Mouse (Mus musculus): ENCODE data around the gene Actl6a. TPM values are rescaled to one million over a fixed set of nuclear protein-coding genes. Genes with fewer than 3 reads are reported as not detected.
"Not testable (repeated sequence)": the region's sequence is repeated elsewhere in the genome, so short reads cannot be mapped to it uniquely, and the experiment has no call there.

The Actl6a gene
- polyA plus RNA-seq, 1 experiment from 2014 or later: 153 TPM

GRCm38 (mm10) chr3:32727861-32728260 is 21.8 kb downstream of the Actl6a start:
- Histone ChIP-seq H3K9me3 (replicated peaks; ENCODE audit: control insufficient read depth, low read length) (no peaks in the 10 kb centered on the region), H3K9ac (ENCODE audit: low read length) (no peak overlapping the region), H3K36me3 (ENCODE audit: control insufficient read depth, insufficient read depth, low read length) (peaks cover 95% of the 10 kb centered on the region), H3K27ac (ENCODE audit: low read depth, low read length) (no peak overlapping the region), H3K27me3 (replicated peaks; ENCODE audit: control insufficient read depth, insufficient read depth, low read length) (no peaks in the 10 kb centered on the region), H3K4me2 (ENCODE audit: low read length) (no peak overlapping the region), H3K4me1 (ENCODE audit: control insufficient read depth, insufficient read depth, low read length) (no peaks in the 10 kb centered on the region), H3K4me3 (ENCODE audit: low read depth, low read length) (no peak overlapping the region)
- 86% methylated on average over 4 of the region's 4 CpGs for WGBS
- DNase-seq (ENCODE audit: low spot score): no peak
- ATAC-seq: no peak

- Histone ChIP-seq H3K4me2 (ENCODE audit: low read length) (peak within 1 kb of the TSS; percentile 83), H3K9me3 (replicated peaks; ENCODE audit: control insufficient read depth, low read length) (no peaks in the 10 kb centered on the region), H3K27ac (ENCODE audit: low read depth, low read length) (peak within 1 kb of the TSS; percentile 88), H3K36me3 (ENCODE audit: control insufficient read depth, insufficient read depth, low read length) (peaks cover 23% of the 10 kb centered on the region), H3K4me1 (ENCODE audit: control insufficient read depth, insufficient read depth, low read length) (peaks cover 10% of the 10 kb centered on the region), H3K27me3 (replicated peaks; ENCODE audit: control insufficient read depth, insufficient read depth, low read length) (no peaks in the 10 kb centered on the region), H3K9ac (ENCODE audit: low read length) (peak within 1 kb of the TSS; percentile 79), H3K4me3 (ENCODE audit: low read depth, low read length) (peak within 1 kb of the TSS; percentile 90)
- ATAC-seq: peak; percentile 99
- under 1% methylated on average over 62 of the region's 62 CpGs for WGBS
- DNase-seq (ENCODE audit: low spot score): peak; percentile 100
Measured at GRCm38 (mm10) chr3:32736244-32737171, 30.4 kb downstream of the Actl6a start, which contains the start of gene Ndufb5. TSS of gene Ndufb5 (plus strand) at chr3:32736990.

DNA sequence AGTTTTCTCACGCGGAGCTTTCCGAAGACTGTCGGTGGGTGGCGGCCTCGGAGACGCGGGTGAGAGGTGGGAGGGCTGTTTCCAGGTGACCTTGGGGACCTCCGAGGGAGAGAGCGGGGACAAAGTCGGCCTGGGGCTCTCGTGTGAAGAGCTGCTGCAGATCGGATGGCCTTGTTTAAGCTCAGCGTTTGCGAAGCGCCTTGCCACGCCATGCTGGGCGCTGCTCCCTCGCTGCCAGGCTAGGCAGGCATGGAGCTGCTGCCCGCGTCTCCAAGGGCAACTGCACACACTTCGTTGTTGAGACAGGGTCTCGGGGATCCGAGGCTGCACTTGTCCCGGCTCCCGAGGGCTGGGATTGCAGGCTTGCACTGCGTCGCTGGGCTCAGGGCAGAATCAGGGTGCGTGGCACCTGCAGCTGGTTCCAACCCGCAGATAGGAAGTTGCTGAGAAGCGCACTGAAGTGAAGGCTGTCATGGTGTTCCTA is 31.1 kb downstream of the Actl6a start, which contains the start of gene Mrpl47:
Mrpl47 (minus strand) TSS at position 434 of the 484 bp plus-strand sequence.
- Histone ChIP-seq H3K27ac (ENCODE audit: low read depth, low read length) (peak within 1 kb of the TSS; percentile 88), H3K4me3 (ENCODE audit: low read depth, low read length) (peak within 1 kb of the TSS; percentile 90), H3K9me3 (replicated peaks; ENCODE audit: control insufficient read depth, low read length) (no peaks in the 10 kb centered on the region), H3K36me3 (ENCODE audit: control insufficient read depth, insufficient read depth, low read length) (peaks cover 20% of the 10 kb centered on the region), H3K4me1 (ENCODE audit: control insufficient read depth, insufficient read depth, low read length) (peaks cover 10% of the 10 kb centered on the region), H3K4me2 (ENCODE audit: low read length) (peak within 1 kb of the TSS; percentile 83), H3K9ac (ENCODE audit: low read length) (peak within 1 kb of the TSS; percentile 79), H3K27me3 (replicated peaks; ENCODE audit: control insufficient read depth, insufficient read depth, low read length) (no peaks in the 10 kb centered on the region)
- WGBS: under 1% methylated on average over 31 of the region's 31 CpGs
- no peak for DNase-seq (ENCODE audit: low spot score)
- ATAC-seq: peak; percentile 48

DNA sequence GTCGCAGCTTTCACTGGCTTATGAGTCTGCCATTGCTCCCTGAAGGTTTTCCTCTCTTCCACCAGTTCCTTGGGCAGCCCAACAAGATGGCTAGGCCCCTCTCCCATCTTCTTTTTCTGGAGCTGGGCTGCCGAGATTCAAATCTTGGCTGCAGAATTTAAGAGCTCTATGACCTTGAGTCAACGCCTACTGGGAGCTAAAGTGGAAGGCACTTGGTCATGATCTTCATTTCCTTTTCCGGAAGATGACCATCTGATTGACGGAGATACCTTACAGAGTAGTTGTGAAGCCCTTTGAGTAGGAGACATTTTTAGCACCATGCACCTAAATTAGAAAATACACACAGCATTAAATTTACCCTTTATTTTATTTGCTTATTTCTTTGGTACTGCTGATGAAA is 32.5 kb downstream of the Actl6a start:
- DNase-seq (ENCODE audit: low spot score) (no peak), ATAC-seq (no peak)
- H3K4me1 ChIP-seq (ENCODE audit: control insufficient read depth, insufficient read depth, low read length): peaks cover 10% of the 10 kb centered on the region
- no peak overlapping the region for H3K4me2 ChIP-seq (ENCODE audit: low read length)
- H3K9me3 ChIP-seq (replicated peaks; ENCODE audit: control insufficient read depth, low read length): no peaks in the 10 kb centered on the region
- no peak overlapping the region for H3K27ac ChIP-seq (ENCODE audit: low read depth, low read length)
- no peak overlapping the region for H3K4me3 ChIP-seq (ENCODE audit: low read depth, low read length)
- H3K36me3 ChIP-seq (ENCODE audit: control insufficient read depth, insufficient read depth, low read length): peaks cover 7% of the 10 kb centered on the region; the same call in 1 of the 2 replicates
- H3K9ac ChIP-seq (ENCODE audit: low read length): no peak overlapping the region
- H3K27me3 ChIP-seq (replicated peaks; ENCODE audit: control insufficient read depth, insufficient read depth, low read length): no peaks in the 10 kb centered on the region
- WGBS: 94% methylated on average over 5 of the region's 5 CpGs

DNA sequence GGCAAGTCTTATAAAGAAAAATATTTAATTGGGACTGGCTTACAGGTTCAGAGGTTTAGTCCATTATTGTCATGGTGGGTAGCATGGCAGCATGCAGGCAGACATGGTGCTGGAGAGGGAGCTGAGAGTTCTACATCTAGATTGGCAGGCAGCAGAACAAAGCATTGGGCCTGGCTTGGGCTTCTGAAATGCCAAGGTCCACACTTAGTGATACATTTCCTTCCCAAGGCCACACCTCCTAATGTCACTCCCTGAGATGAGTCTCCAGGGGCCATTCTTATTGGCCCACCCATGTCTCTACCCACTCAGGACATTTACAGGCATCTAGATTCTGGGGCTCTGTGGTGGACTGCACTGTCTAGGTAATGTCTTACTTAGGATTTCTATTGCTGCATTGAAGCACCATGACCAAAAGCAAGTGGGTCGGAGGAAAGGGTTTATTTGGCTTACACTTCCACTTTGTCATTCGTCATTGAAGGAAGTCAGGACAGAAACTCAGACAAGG is 36.2 kb downstream of the Actl6a start:
- 85% methylated on average over 2 of the region's 2 CpGs for WGBS

GRCm38 (mm10) chr3:32745001-32745400 is 38.9 kb downstream of the Actl6a start:
- no peaks in the 10 kb centered on the region for H3K27me3 ChIP-seq (replicated peaks; ENCODE audit: control insufficient read depth, insufficient read depth, low read length)
- ATAC-seq (no peak), DNase-seq (ENCODE audit: low spot score) (no peak)
- no peaks in the 10 kb centered on the region for H3K9me3 ChIP-seq (replicated peaks; ENCODE audit: control insufficient read depth, low read length)
- no peaks in the 10 kb centered on the region for H3K4me1 ChIP-seq (ENCODE audit: control insufficient read depth, insufficient read depth, low read length)
- H3K9ac ChIP-seq (ENCODE audit: low read length): no peak overlapping the region
- no peak overlapping the region for H3K27ac ChIP-seq (ENCODE audit: low read depth, low read length)
- 96% methylated on average over 6 of the region's 6 CpGs for WGBS
- peaks cover 47% of the 10 kb centered on the region for H3K36me3 ChIP-seq (ENCODE audit: control insufficient read depth, insufficient read depth, low read length)
- H3K4me2 ChIP-seq (ENCODE audit: low read length): no peak overlapping the region
- no peak overlapping the region for H3K4me3 ChIP-seq (ENCODE audit: low read depth, low read length)

More for the DNA sequence above, 36.2 kb downstream of the Actl6a start:
- Histone ChIP-seq H3K4me3 (ENCODE audit: low read depth, low read length) (no peak overlapping the region), H3K27me3 (replicated peaks; ENCODE audit: control insufficient read depth, insufficient read depth, low read length) (no peaks in the 10 kb centered on the region), H3K4me1 (ENCODE audit: control insufficient read depth, insufficient read depth, low read length) (peaks cover 3% of the 10 kb centered on the region), H3K9ac (ENCODE audit: low read length) (no peak overlapping the region), H3K4me2 (ENCODE audit: low read length) (no peak overlapping the region), H3K27ac (ENCODE audit: low read depth, low read length) (no peak overlapping the region), H3K9me3 (replicated peaks; ENCODE audit: control insufficient read depth, low read length) (no peaks in the 10 kb centered on the region), H3K36me3 (ENCODE audit: control insufficient read depth, insufficient read depth, low read length) (peaks cover 26% of the 10 kb centered on the region)
- no peak for ATAC-seq
- DNase-seq (ENCODE audit: low spot score): no peak

GRCm38 (mm10) chr3:32745426-32745825 is 39.3 kb downstream of the Actl6a start:
- not testable (repeated sequence) for H3K4me2 ChIP-seq (ENCODE audit: low read length); DNase-seq (ENCODE audit: low spot score); H3K4me1 ChIP-seq (ENCODE audit: control insufficient read depth, insufficient read depth, low read length); H3K27me3 ChIP-seq (replicated peaks; ENCODE audit: control insufficient read depth, insufficient read depth, low read length); H3K9me3 ChIP-seq (replicated peaks; ENCODE audit: control insufficient read depth, low read length); H3K9ac ChIP-seq (ENCODE audit: low read length); ATAC-seq; H3K27ac ChIP-seq (ENCODE audit: low read depth, low read length); H3K4me3 ChIP-seq (ENCODE audit: low read depth, low read length)
- peaks cover 49% of the 10 kb centered on the region for H3K36me3 ChIP-seq (ENCODE audit: control insufficient read depth, insufficient read depth, low read length)

- no peaks in the 10 kb centered on the region for H3K27me3 ChIP-seq (replicated peaks; ENCODE audit: control insufficient read depth, insufficient read depth, low read length)
- no peak overlapping the region for H3K9ac ChIP-seq (ENCODE audit: low read length)
- peaks cover 69% of the 10 kb centered on the region for H3K36me3 ChIP-seq (ENCODE audit: control insufficient read depth, insufficient read depth, low read length)
- no peak overlapping the region for H3K4me3 ChIP-seq (ENCODE audit: low read depth, low read length)
- DNase-seq (ENCODE audit: low spot score) (no peak), ATAC-seq (no peak)
- H3K4me2 ChIP-seq (ENCODE audit: low read length): no peak overlapping the region
- 91% methylated on average over 9 of the region's 9 CpGs for WGBS
- no peaks in the 10 kb centered on the region for H3K9me3 ChIP-seq (replicated peaks; ENCODE audit: control insufficient read depth, low read length)
- H3K4me1 ChIP-seq (ENCODE audit: control insufficient read depth, insufficient read depth, low read length): no peaks in the 10 kb centered on the region
- H3K27ac ChIP-seq (ENCODE audit: low read depth, low read length): no peak overlapping the region
Measured at GRCm38 (mm10) chr3:32748384-32748783, 42.3 kb downstream of the Actl6a start.
